Mouse (Mus musculus) MEL (cell line): ENCODE results near the gene Egfl8.

Experiments used
- CTCF ChIP-seq, 3 experiments: IDR thresholded peaks in 2 of 3; conservative IDR thresholded peaks in 1 of 3; 2 replicates each; pipeline ENCODE4 v1.5.1; 2011 to 2012; ENCODE audit warnings: low read length in 3 of 3, low read depth in 2 of 3, mild to moderate bottlenecking in 2 of 3, improper control_type of control experiment in 1 of 3, inconsistent platforms in 1 of 3, mixed read lengths in 1 of 3, moderate library complexity in 1 of 3; ENCODE audit not compliant: control insufficient read depth in 1 of 3, insufficient read depth in 1 of 3, poor library complexity in 1 of 3, severe bottlenecking in 1 of 3
- MXI1 ChIP-seq: IDR thresholded peaks from 2 replicates; pipeline ENCODE4 v1.6.1; 2011; ENCODE audit warnings: mild to moderate bottlenecking, low read depth, low read length, improper control_type of control experiment
- POLR2A ChIP-seq, 2 experiments: IDR thresholded peaks; 2 replicates each; pipeline ENCODE4 v1.6.1; 2011 to 2012; ENCODE audit warnings: low read length in 2 of 2, mild to moderate bottlenecking in 2 of 2, control low read depth in 1 of 2, improper control_type of control experiment in 1 of 2, low read depth in 1 of 2, moderate library complexity in 1 of 2; ENCODE audit not compliant: control insufficient read depth in 1 of 2, insufficient read depth in 1 of 2, poor library complexity in 1 of 2
- USF2 ChIP-seq, 2 experiments: IDR thresholded peaks; 2 replicates each; pipeline ENCODE4 v1.6.1; 2011 to 2012; ENCODE audit warnings: improper control_type of control experiment in 2 of 2, low read length in 2 of 2, borderline replicate concordance in 1 of 2, inconsistent platforms in 1 of 2, low read depth in 1 of 2, mild to moderate bottlenecking in 1 of 2; ENCODE audit not compliant: insufficient read depth in 1 of 2

DNA sequence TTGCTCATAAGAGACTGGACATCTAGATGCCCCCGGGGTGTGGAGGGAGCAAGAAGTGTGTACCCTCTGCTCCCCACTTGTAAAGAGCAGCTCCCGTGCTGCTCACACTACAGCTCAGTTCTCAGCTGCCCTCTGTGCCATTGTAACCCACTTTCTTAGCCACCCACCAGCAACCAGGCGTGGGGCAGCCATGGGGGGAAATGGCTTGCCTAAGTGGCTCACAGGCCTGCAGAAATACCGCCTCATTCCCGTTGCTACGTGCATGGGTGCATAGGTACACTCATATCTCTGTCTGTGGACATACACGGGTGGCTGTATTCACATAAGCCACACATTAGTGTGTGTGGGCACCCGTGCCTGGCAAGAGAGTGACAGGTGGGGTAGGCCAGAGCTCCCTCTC is 47.2 kb upstream of the Egfl8 start:
- TF ChIP-seq MXI1 = no peak
- no peak for TF ChIP-seq POLR2A (IDR thresholded peaks at IDR 0.05; ENCODE audit: control insufficient read depth in 1 of 2, insufficient read depth in 1 of 2, low read depth in 1 of 2, low read length in 2 of 2, poor library complexity in 1 of 2)
- TF ChIP-seq CTCF (IDR thresholded peaks at IDR 0.05 in 2 of 3, conservative IDR thresholded peaks at IDR 0.05 in 1 of 3; ENCODE audit: control insufficient read depth in 1 of 3, insufficient read depth in 1 of 3, low read depth in 2 of 3, low read length in 3 of 3, poor library complexity in 1 of 3, severe bottlenecking in 1 of 3) = no peak
- no peak for TF ChIP-seq USF2 (IDR thresholded peaks at IDR 0.05; ENCODE audit: borderline replicate concordance in 1 of 2, insufficient read depth in 1 of 2, low read depth in 1 of 2, low read length in 2 of 2)
